8 mouse cellular contexts compared by ENCODE assay signal in genomic region chr2:168206725-168207644, GRCm38 (mm10). TPM values are rescaled to one million over a fixed set of nuclear protein-coding genes. Genes with fewer than 3 reads are reported as not detected.
DNase-seq lines count a peak whose midpoint lies in the region; ATAC-seq lines count a peak whose summit lies in the region.

TSS of gene Adnp (minus strand) at chr2:168207112.

- H3K9me3 ChIP-seq in heart, embryonic 13.5 days: no peaks in the 10 kb centered on the region
- H3K9me3 ChIP-seq in liver, embryonic 12.5 days (replicated peaks): no peaks in the 10 kb centered on the region
- H3K9me3 ChIP-seq in stomach, embryonic 15.5 days: no peaks in the 10 kb centered on the region; the same call in 1 of the 2 replicates

- H3K27ac ChIP-seq in brown adipose tissue, adult 24 weeks (replicated peaks; ENCODE audit: low read depth, low read length): peak within 1 kb of the TSS; percentile 98
- peak within 1 kb of the TSS; percentile 99 for H3K27ac ChIP-seq in heart, embryonic 13.5 days (replicated peaks)
- H3K27ac ChIP-seq in liver, embryonic 12.5 days: peak within 1 kb of the TSS; percentile 98
- H3K27ac ChIP-seq in stomach, embryonic 15.5 days: peak within 1 kb of the TSS; percentile 98

- under 1% methylated on average over 70 of the region's 89 CpGs for WGBS in heart, embryonic 13.5 days
- under 1% methylated on average over 72 of the region's 89 CpGs for WGBS in liver, embryonic 12.5 days (ENCODE audit: insufficient replicate concordance)
- under 1% methylated on average over 76 of the region's 89 CpGs for WGBS in stomach, embryonic 15.5 days

- peak; percentile 99 for DNase-seq in CD4-positive, CD25-positive, alpha-beta regulatory T cell, adult 2 months (ENCODE audit: low read depth, low spot score)
- peak; percentile 62 for DNase-seq in fat pad, adult 2 months (ENCODE audit: extremely low read depth, low read depth, low spot score)
- DNase-seq in kidney, postnatal 10 days: peak; percentile 98
- peak; percentile 97 to 99 for DNase-seq in natural killer cell, adult 2 months (ENCODE audit: low spot score in 2 of 2)

- H3K4me2 ChIP-seq in heart, embryonic 13.5 days: peak within 1 kb of the TSS; percentile 89
- H3K4me2 ChIP-seq in liver, embryonic 12.5 days: peak within 1 kb of the TSS; percentile 83
- peak within 1 kb of the TSS; percentile 70 for H3K4me2 ChIP-seq in stomach, embryonic 15.5 days

- H3K36me3 ChIP-seq in heart, embryonic 13.5 days: peaks cover 67% of the 10 kb centered on the region
- peaks cover 67% of the 10 kb centered on the region for H3K36me3 ChIP-seq in liver, embryonic 12.5 days
- H3K36me3 ChIP-seq in stomach, embryonic 15.5 days: peaks cover 25% of the 10 kb centered on the region

- H3K9ac ChIP-seq in heart, embryonic 13.5 days: peak within 1 kb of the TSS; percentile 100
- H3K9ac ChIP-seq in liver, embryonic 12.5 days: peak within 1 kb of the TSS; percentile 99
- H3K9ac ChIP-seq in stomach, embryonic 15.5 days: peak within 1 kb of the TSS; percentile 98

- peak within 1 kb of the TSS; percentile 100 for H3K4me3 ChIP-seq in brown adipose tissue, adult 24 weeks (ENCODE audit: insufficient read depth, low read depth, low read length)
- H3K4me3 ChIP-seq in heart, embryonic 13.5 days: peak within 1 kb of the TSS; percentile 99
- peak within 1 kb of the TSS; percentile 98 for H3K4me3 ChIP-seq in liver, embryonic 12.5 days
- H3K4me3 ChIP-seq in stomach, embryonic 15.5 days (replicated peaks): peak within 1 kb of the TSS; percentile 98

- no peaks in the 10 kb centered on the region for H3K27me3 ChIP-seq in heart, embryonic 13.5 days (replicated peaks)
- H3K27me3 ChIP-seq in liver, embryonic 12.5 days (replicated peaks): no peaks in the 10 kb centered on the region
- no peaks in the 10 kb centered on the region for H3K27me3 ChIP-seq in stomach, embryonic 15.5 days (replicated peaks)

- peaks cover 16% of the 10 kb centered on the region for H3K4me1 ChIP-seq in brown adipose tissue, adult 24 weeks (ENCODE audit: control insufficient read depth, insufficient read depth, insufficient read length, low read length)
- peaks cover 33% of the 10 kb centered on the region for H3K4me1 ChIP-seq in heart, embryonic 13.5 days
- peaks cover 47% of the 10 kb centered on the region for H3K4me1 ChIP-seq in liver, embryonic 12.5 days
- H3K4me1 ChIP-seq in stomach, embryonic 15.5 days: peaks cover 18% of the 10 kb centered on the region; the same call in 1 of the 2 replicates

- peak; percentile 85 for ATAC-seq in heart, embryonic 13.5 days (ENCODE audit: extremely low read depth, insufficient number of reproducible peaks, low FRiP score, low TSS enrichment)
- ATAC-seq in liver, embryonic 12.5 days: peak; percentile 89
- ATAC-seq in stomach, embryonic 15.5 days (ENCODE audit: insufficient read depth, low FRiP score, low read depth): peak; percentile 91

RNA-seq across cellular contexts. Expression of gene Adnp, which starts in this region (rescaled TPM):
- polyA plus RNA-seq in brown adipose tissue, adult 24 weeks (2012; ENCODE audit: insufficient read depth, insufficient read length, missing spikeins): 4.1 and 5.9 TPM in 2 replicates
- polyA plus RNA-seq in heart, embryonic 13.5 days (2015; fragmentation: Nextera tagmentation; extraction: Ambion mirVana): 1.8 TPM in 2 replicates
- polyA plus RNA-seq in liver, embryonic 12.5 days (2016; fragmentation: Nextera tagmentation; extraction: Ambion mirVana): 7.7 and 8.6 TPM in 2 replicates
- 10.2 and 10.5 TPM in 2 replicates for polyA plus RNA-seq in stomach, embryonic 15.5 days (2015; fragmentation: Nextera tagmentation; extraction: Ambion mirVana)

Comparison
In these comparisons a context has a peak if more than half of its experiments do, and no peak if none do; other contexts are left out.
1. Peak in every context shown above with its lines: DNase-seq, ATAC-seq, H3K4me3 ChIP-seq and H3K27ac ChIP-seq.